Mouse (Mus musculus) neural tube, embryonic 11.5 days (tissue): ENCODE results near the gene Ptges3l. TPM values are rescaled to one million over a fixed set of nuclear protein-coding genes. Genes with fewer than 3 reads are reported as not detected.

ENCODE experiments used
- ATAC-seq: fragments of 200-750 bp; cut with Nextera tagmentation; 2 replicates; pipeline ENCODE4 v1.8.0; 2017; ENCODE audit warnings: moderate number of reproducible peaks, mild to moderate bottlenecking, moderate TSS enrichment, moderate library complexity; ENCODE audit not compliant: insufficient read depth, low FRiP score, low TSS enrichment
- DNase-seq: peaks from one replicate; pipeline ENCODE4 v3.0.0-alpha.2; 2015; ENCODE audit warnings: low spot score
- H3K27ac ChIP-seq: fragments of 300-500 bp; sonication (generic); 2 replicates; pipeline ENCODE4 v1.5.1; 2014; ENCODE audit warnings: low read depth, mild to moderate bottlenecking, low read length
- H3K27me3 ChIP-seq: fragments of 300-500 bp; sonication (generic); 2 replicates; pipeline ENCODE4 v1.6.1; 2014; ENCODE audit warnings: mild to moderate bottlenecking, low read length, mixed read lengths; ENCODE audit not compliant: control insufficient read depth, insufficient read depth
- H3K36me3 ChIP-seq: fragments of 300-500 bp; sonication (generic); 2 replicates; pipeline ENCODE4 v1.6.1; 2014; ENCODE audit warnings: mild to moderate bottlenecking, low read length, moderate library complexity, mixed read lengths; ENCODE audit not compliant: control insufficient read depth, insufficient read depth
- H3K4me1 ChIP-seq: fragments of 300-500 bp; sonication (generic); 2 replicates; pipeline ENCODE4 v1.6.1; 2014; ENCODE audit warnings: low read length, mixed read lengths; ENCODE audit not compliant: control insufficient read depth, insufficient read depth
- H3K4me2 ChIP-seq: fragments of 300-500 bp; sonication (generic); 2 replicates; pipeline ENCODE4 v1.6.1; 2014; ENCODE audit warnings: low read depth, mild to moderate bottlenecking, moderate library complexity
- H3K4me3 ChIP-seq: fragments of 300-500 bp; sonication (generic); 2 replicates; pipeline ENCODE4 v1.5.1; 2014; ENCODE audit warnings: low read depth, low read length
- H3K9ac ChIP-seq: fragments of 300-500 bp; sonication (generic); 2 replicates; pipeline ENCODE4 v1.6.1; 2014; ENCODE audit warnings: mild to moderate bottlenecking, low read length
- H3K9me3 ChIP-seq: fragments of 300-500 bp; sonication (generic); 2 replicates; pipeline ENCODE4 v1.6.1; 2016; ENCODE audit warnings: low read length; ENCODE audit not compliant: control insufficient read depth
- WGBS: fragments of 180-500 bp; shearing (Covaris S2); extraction: QIAGEN DNeasy Blood & Tissue Kit; methylation state at CpG from one replicate; pipeline ENCODE4 v1.1.7; 2014; 5-methylcytosine and 5-hydroxymethylcytosine counted together
- polyA plus RNA-seq: library from polyadenylated mRNA; unstranded; fragments of >200 nt; fragmentation: Nextera tagmentation; extraction: Ambion mirVana; gene quantifications from 2 replicates; pipeline ENCODE4 v1.2.1, GENCODE M21; 2014

Gene Ptges3l
- polyA plus RNA-seq, 1 experiment from 2014 or later: 6.9 TPM

DNA sequence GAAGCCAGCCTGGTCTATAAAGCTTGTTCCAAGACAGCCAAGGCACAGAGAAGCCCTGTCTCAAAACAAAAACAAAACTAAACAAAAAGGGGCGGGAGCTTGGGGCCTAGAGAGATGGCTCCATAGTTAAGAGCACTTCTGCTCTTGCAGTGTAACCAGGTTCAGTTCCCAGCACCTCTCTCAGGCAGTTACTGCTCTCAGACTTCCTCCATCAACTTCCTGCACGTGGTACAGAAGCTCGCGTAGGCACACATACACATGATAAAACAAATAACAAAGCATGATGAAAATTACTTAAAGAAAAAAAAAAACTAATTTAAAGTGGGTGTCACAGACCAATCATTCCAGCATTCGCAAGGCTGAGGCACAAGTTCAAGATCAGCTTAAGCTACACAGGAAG, 5.0 kb downstream of the Ptges3l start:
- H3K4me2 ChIP-seq: no peak overlapping the region
- H3K36me3 ChIP-seq: no peaks in the 10 kb centered on the region
- H3K4me1 ChIP-seq: peaks cover 6% of the 10 kb centered on the region
- no peak for ATAC-seq
- H3K4me3 ChIP-seq: no peak overlapping the region
- DNase-seq: no peak
- H3K27me3 ChIP-seq: no peaks in the 10 kb centered on the region
- no peak overlapping the region for H3K27ac ChIP-seq
- no peak overlapping the region for H3K9ac ChIP-seq
- WGBS: 89% methylated on average over 5 of the region's 5 CpGs
- no peaks in the 10 kb centered on the region for H3K9me3 ChIP-seq

DNA sequence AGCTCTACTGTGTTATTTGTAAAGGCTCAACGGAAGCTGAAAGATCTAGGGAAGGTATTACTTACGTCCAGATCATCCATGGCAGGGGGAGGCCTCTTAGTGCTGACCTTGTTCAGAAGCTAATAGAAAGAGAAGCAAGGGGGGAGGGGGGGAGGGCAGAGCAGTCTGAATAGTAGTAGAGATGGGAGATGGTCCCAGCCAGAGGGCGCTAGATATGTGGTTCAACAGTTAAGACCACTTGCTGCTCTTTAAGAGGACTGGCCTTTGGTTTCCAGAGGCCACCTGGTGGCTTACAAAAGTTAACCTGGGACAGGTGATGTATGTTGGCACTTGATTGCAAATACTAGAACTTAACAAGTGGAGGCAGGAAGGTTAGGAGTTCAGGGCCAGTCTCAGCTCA, 5.5 kb downstream of the Ptges3l start:
- 30% methylated on average over 3 of the region's 3 CpGs for WGBS
- peaks cover 6% of the 10 kb centered on the region for H3K4me1 ChIP-seq
- H3K4me2 ChIP-seq: no peak overlapping the region
- H3K36me3 ChIP-seq: no peaks in the 10 kb centered on the region
- no peak for ATAC-seq
- no peaks in the 10 kb centered on the region for H3K9me3 ChIP-seq
- DNase-seq: no peak
- H3K9ac ChIP-seq: no peak overlapping the region
- no peak overlapping the region for H3K27ac ChIP-seq
- H3K4me3 ChIP-seq: no peak overlapping the region
- H3K27me3 ChIP-seq: no peaks in the 10 kb centered on the region

DNA sequence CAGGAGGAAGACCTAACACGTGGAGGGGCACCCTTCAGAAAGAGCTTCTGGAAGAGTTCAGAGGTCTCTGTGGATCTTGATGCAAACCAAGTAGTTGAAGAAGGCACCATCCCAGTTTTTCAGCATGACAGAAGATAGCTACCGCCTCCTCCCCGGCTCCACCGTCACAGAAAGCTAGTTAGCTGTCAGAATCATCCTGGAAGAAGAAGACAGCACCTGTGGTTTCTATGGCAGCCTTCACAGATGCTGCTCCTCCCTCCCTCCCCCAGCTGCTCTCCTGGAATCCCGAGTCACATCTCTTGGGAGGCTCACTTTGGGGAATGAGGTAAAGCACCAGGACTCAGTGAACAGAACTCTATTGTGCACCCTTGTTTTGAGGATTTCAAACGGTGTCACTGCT, 6.1 kb downstream of the Ptges3l start:
- no peaks in the 10 kb centered on the region for H3K9me3 ChIP-seq
- DNase-seq (no peak), ATAC-seq (no peak)
- no peak overlapping the region for H3K27ac ChIP-seq
- H3K4me1 ChIP-seq: peaks cover 6% of the 10 kb centered on the region
- H3K4me3 ChIP-seq: no peak overlapping the region
- no peak overlapping the region for H3K4me2 ChIP-seq
- H3K27me3 ChIP-seq: no peaks in the 10 kb centered on the region
- H3K36me3 ChIP-seq: peaks cover 1% of the 10 kb centered on the region; the same call in 1 of the 2 replicates
- H3K9ac ChIP-seq: no peak overlapping the region
- 60% methylated on average over 6 of the region's 6 CpGs for WGBS

DNA sequence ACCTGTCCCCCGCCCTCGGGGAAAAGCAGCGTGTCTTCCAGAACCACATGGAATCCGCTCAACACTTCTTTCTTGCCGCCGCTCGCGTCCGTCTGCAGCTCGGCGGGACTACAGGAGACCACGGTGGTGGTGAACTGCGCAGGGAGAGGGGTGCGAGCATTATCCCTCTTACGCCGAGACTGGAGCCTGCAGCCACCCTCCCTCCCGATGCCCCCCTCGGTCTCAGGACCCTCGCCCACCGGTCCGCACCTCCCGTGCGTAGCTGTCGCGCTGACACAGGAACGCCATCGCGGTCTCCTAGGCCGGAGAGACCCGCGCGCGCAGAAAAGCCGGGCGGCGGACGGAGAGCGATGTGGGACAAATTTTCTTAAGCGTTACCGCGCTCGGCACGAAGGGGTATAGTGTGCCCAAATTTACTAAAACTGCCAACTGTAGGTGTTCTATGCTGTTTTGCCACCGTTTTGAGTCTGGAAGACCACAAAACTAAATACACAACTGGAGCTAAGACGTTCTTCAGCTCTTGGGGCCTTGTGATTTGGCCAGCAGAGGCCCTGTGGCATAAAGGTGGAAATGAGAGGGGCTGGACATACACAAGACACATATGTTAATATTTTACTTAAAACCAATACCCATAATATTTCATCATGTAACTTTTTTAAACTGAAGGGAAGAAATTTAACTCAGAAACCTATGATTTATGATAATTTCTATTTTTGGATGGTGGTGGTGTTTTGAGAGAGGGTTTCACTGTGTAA, 7.9 kb downstream of the Ptges3l start, which contains the start of gene Aarsd1:
TSS of gene Aarsd1 (minus strand) at position 515 of the 755 bp plus-strand sequence.
- H3K4me3 ChIP-seq: peak within 1 kb of the TSS; percentile 68
- under 1% methylated on average over 45 of the region's 45 CpGs for WGBS
- H3K9ac ChIP-seq: peak within 1 kb of the TSS; percentile 75
- H3K27me3 ChIP-seq: no peaks in the 10 kb centered on the region
- H3K9me3 ChIP-seq: no peaks in the 10 kb centered on the region
- peak within 1 kb of the TSS; percentile 86 for H3K4me2 ChIP-seq
- DNase-seq (peak; percentile 91), ATAC-seq (peak; percentile 71)
- H3K36me3 ChIP-seq: peaks cover 4% of the 10 kb centered on the region; the same call in 1 of the 2 replicates
- peaks cover 6% of the 10 kb centered on the region for H3K4me1 ChIP-seq
- H3K27ac ChIP-seq: 0 out of 2 replicates have a peak within 1 kb of the TSS, but pooled peaks have one; percentile 39

DNA sequence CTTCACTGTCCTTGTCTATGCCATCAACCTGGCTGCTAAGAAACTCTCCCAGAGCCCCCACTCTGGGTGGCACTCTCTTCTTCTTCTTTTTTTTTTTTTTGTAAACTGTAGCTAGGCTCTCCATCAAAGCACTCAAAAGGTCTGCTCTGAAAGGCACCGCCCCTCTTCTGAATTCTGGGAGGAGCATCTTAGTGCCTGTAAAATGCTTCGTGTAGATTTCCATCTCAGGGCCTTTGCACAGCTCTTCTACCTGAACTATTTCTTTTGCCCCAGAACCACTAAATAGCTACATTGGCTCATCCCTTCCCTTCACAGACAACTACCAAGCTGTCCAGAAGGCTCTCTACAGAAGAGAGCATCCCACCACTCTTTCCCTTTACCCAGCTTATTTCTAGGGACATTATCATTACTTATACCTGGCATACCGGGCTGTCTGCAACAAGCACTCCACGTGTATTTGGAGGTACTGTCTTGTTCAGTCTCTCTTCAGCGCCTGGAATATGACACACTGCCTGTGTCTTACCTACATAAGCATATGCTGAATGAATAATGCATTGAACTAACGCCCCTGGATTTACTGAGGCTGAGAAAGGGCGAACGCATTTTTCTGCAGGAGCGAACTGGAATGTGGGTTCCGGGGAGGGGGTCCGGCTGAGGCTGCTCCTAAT, 8.6 kb downstream of the Ptges3l start:
- no peak for DNase-seq
- WGBS: 4% methylated on average over 11 of the region's 11 CpGs

DNA sequence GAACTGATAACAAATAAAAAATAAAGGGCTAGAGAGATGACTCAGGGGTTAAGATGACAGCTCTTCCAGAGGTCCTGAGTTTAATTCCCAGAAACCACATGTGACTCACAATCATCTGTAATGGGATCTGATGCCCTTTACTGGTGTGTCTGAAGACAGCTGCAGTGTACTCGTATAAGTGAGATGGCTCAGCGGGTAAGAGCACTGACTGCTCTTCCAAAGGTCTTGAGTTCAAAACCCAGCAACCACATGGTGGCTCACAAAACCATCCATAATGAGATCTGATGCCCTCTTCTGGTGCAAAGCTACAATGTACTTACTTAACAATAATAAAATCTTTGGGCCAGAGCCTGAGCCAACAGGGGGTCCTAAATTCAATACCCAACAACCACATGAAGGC, 9.8 kb downstream of the Ptges3l start:
- ATAC-seq: no peak
- no peak for DNase-seq
- H3K4me3 ChIP-seq: no peak overlapping the region
- peaks cover 6% of the 10 kb centered on the region for H3K4me1 ChIP-seq
- H3K27ac ChIP-seq: no peak overlapping the region
- no peak overlapping the region for H3K9ac ChIP-seq
- peaks cover 13% of the 10 kb centered on the region for H3K36me3 ChIP-seq
- WGBS: 89% methylated on average over 2 of the region's 2 CpGs
- H3K27me3 ChIP-seq: no peaks in the 10 kb centered on the region
- H3K9me3 ChIP-seq: no peaks in the 10 kb centered on the region
- H3K4me2 ChIP-seq: no peak overlapping the region

More for the DNA sequence above, 8.6 kb downstream of the Ptges3l start:
- peak; percentile 6; the same call in 1 of the 2 replicates for ATAC-seq
- H3K27ac ChIP-seq: 0 out of 2 replicates have a peak overlapping the region, but pooled peaks have one; percentile 39
- peak overlapping the region; percentile 86 for H3K4me2 ChIP-seq
- no peaks in the 10 kb centered on the region for H3K9me3 ChIP-seq
- H3K4me1 ChIP-seq: peaks cover 6% of the 10 kb centered on the region
- peaks cover 4% of the 10 kb centered on the region; the same call in 1 of the 2 replicates for H3K36me3 ChIP-seq
- peak overlapping the region; percentile 75 for H3K9ac ChIP-seq
- H3K4me3 ChIP-seq: peak overlapping the region; percentile 68
- H3K27me3 ChIP-seq: no peaks in the 10 kb centered on the region

DNA sequence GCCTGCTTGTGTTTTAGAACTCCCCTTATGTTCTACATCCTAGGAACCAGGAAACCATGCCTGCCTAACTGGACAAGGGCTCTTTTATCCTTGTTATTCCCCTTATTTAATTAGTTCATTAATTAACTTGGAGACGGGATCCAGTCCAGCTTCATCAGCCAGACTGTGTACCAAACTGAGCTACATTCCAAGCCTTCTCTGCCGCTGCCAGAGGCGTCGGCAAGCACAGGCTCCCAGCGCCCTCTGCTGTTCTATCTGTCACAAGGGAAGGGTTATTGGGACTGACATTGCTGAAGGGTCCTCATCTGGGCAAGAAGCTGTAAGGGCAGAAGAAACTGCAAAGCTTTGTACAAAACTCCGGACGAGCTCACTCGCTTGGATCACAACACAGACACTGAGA, 30.0 kb downstream of the Ptges3l start:
- Histone ChIP-seq H3K4me2 (no peak overlapping the region), H3K9me3 (no peaks in the 10 kb centered on the region), H3K36me3 (no peaks in the 10 kb centered on the region), H3K27me3 (no peaks in the 10 kb centered on the region), H3K27ac (no peak overlapping the region), H3K4me1 (no peaks in the 10 kb centered on the region), H3K4me3 (no peak overlapping the region), H3K9ac (no peak overlapping the region)
- DNase-seq: peak; percentile 71
- 9% methylated on average over 8 of the region's 8 CpGs for WGBS
- ATAC-seq: no peak

DNA sequence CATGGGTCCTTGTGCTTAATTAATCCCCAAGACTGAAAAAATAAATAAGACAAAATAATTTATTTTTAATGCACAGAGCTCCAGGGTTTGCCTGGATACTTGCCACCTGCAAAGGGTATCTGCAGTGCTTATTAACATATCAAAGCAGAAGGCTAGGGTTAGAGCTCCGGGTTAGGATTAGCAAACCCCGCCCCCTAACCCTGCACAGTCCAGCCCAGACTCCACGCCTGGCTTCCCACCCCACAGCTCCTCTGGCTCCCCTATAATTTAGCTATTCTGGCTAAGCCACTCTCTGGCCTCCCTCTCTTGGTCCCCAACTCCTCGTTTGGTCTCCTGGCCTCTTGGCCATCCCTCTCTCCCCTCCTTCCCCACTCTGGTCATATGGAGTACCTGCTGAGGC, 43.3 kb downstream of the Ptges3l start:
- 21% methylated on average over 4 of the region's 4 CpGs for WGBS
- no peak overlapping the region for H3K4me3 ChIP-seq
- no peak overlapping the region for H3K27ac ChIP-seq
- no peak overlapping the region for H3K4me2 ChIP-seq
- no peaks in the 10 kb centered on the region for H3K4me1 ChIP-seq
- no peaks in the 10 kb centered on the region for H3K27me3 ChIP-seq
- no peak for ATAC-seq
- no peaks in the 10 kb centered on the region for H3K36me3 ChIP-seq
- no peaks in the 10 kb centered on the region for H3K9me3 ChIP-seq
- no peak for DNase-seq
- no peak overlapping the region for H3K9ac ChIP-seq
